Mouse (Mus musculus) heart, adult 9 months (tissue): ENCODE data around the gene Endov.

Source experiments
- DNase-seq, 2 experiments: peaks; one replicate each; pipeline ENCODE4 v3.0.0; 2022; ENCODE audit warnings: low spot score in 2 of 2

Endov gene

DNA sequence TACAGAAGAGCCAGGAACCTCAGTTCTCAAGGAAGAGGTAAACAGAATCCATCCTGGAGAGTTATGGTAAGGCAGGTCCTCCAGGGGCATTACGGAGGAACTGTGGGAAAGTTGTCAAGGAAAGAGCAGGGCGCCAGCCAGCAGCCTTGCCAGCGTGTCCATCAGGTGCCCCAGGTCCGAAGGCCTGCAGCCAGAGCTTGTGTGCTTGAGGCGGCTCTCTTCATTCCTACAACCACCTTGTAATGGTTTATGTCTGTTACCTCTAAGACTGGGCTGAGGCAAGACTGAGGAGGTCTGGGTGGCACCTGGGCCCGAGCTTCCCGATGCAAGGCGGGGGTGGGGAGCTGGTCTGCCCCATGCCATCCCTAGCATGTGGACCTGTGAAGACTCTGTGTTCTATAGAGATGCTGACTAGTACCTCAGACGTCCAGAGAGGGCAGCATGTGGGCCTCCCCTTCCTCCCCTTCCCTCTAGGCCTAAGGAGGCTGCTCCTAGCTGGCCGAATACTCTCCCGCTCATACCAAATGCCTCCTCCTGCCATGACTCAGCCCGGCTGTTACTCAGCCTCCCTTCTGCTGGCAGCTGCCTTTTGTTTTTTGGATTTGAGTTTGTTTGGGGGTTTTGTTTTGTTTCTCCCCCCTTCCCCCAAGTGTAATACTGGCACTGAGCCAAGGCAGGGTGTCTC lies 25.7 kb downstream of the Endov start:
- DNase-seq: no peak

DNA sequence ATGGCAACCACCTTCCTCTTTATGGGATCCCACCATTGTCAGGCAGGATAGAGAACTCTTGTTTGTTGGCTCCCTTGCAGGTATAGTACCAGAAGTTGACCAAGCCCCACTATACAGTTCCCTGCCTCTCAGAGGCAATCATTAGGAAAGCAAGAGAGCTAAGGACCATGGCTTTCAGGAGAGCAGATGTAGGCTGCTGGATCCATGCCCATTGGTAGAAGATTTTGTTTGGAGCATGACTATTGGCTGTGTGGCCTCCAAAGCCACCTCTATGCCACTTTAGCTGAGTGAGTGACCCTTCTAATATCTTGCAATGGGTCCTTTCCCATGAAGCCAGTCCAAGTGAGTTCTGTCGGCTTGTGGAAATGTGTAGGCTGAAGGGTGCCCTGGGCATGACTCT lies 28.2 kb downstream of the Endov start:
- no peak for DNase-seq

DNA sequence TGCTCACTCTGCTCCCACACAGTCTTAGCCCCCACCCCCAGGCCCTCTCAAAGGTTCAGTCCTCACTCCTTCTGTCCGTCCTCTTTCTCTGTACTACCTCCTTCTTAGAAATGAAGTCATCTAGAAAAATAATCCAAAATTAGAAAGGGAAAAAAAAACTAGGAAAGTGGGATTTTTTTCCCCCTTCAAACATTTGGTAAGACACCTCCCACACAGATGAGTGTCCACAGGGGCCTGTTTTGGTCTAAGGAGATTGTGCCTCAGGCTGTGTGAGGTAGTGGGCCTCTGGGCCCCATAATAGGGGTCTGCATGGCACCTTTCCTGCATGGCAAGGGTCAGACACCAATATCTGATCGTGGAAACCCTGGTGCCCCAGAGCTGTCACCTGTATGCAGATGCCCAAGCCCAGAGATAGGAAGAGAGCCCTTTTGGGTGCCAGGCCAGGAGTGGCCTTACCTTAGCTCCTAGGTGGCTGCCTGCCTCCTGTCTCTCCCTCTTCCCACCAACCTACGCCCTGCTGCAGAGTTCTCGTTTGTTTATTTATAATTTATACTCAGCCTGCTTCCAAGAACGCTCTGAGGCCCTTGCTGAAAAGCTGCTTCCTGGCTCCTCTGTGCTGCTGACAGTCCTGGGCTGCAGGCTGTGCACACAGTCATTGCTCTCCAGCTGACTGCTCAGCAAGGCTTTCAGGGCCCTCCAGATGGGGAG lies 29.0 kb downstream of the Endov start:
- no peak for DNase-seq

DNA sequence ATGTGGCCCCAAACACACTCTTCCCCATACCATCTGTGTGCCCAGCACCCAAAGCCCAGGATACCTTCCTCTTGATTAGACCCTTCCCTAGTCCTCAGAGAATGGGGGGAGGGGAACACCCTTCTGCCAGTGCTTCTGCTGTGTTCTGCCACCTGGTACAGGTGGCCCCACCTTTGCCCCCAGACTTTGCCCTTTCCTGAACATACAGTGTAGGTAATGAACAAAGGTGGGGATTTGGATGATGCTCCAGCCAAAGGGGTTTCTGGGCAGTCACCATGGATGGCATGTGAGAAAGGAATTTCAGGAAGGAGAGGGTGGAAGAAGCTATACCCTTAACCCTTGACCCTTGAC lies 29.5 kb downstream of the Endov start:
- no peak for DNase-seq

DNA sequence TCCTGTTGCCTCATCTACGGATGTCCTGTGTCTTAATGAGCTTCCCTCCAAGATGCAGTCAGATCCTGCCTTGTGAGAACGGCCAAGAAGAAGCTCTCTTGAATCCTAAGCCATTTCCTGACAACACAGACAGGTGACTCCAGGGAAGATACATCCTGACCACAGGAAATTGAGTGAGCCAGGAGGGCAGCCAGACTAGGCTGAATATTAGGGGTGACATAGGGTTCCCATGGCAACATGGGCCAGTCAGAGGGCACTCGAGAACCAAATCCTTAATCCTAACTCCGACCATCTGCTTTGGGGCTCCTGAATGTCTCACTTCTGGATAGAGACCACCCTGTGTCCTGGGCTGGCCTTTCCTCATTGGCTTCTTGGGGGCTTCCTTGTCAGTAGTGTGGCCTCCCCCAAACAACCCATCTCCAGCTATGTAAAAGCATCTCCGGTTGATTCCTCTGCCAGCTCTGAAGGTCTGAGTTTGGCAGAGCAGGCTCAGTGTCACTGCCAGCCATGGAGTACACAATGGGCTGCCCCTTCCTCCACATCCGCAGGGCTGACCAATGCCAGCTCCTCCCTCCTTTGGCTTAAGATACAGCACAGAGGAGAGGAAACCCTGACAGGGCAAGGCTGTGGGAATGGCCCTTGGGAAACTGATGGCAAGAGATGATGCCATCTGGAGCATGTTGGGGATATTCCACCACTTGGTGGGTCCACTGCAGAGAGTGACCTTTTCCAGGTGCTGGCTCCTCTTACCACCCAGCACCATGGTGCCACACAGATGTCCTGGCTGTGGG lies 31.0 kb downstream of the Endov start:
- no peak for DNase-seq

DNA sequence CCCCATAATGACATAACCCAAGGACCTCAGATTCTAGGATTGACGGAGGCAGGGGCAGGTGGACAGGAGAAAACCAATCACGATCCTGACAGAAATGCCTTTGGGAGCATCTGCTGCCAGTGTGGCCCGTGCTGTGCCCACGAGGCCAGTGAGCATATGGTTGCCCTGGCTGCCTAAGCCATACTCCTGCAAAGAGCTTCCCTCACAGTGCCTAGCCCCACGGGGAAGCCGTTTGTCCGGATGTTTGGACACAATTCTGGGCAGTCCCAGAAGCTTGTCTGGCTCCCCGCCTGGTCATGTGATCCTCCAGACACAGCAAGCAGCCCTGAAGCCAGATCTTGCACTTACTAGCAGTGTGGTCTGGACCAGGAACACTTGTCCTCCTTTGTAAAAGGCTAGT lies 31.6 kb downstream of the Endov start:
- DNase-seq: peak; percentile 29 to 40

DNA sequence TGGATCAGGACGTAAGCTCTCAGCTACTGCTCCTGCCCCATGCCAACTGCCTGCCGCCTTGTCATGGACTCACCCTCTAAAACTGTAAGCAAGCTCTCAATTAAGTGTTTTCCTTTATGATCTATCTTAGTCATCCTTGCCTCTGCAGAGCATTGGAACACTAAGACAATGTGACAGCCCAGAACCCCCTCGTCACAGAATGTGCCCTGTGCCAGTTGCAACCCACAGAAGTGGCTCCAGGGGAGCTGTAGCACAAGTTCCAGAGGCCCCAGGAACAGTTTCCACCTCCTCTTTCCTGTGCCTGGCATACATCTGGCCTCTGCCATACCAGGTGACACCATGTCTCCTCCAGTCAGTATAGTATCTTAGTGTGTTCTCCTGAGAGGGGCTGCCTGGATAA lies 32.2 kb downstream of the Endov start:
- DNase-seq: no peak

DNA sequence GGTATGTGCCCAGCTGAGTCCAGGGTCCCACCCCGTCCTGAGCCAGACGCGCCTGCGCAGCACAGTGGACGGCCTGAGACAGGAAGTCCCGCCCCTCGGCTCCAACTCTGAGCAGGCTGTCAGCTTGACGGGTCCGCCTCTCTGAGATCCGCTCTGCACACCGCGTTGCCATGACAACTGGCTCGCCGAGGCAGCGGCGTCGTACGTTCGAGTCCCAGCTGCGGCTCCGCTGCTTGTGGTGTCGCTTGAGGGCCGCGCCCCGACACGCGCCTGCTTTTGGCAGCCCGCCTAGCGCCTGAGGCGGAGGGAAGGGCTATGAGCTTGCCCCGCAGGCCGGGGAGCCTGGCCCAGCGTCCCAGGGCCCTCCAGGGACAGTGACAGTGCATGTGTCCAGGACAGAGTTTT lies 33.4 kb downstream of the Endov start:
- DNase-seq: peak; percentile 87 to 91

DNA sequence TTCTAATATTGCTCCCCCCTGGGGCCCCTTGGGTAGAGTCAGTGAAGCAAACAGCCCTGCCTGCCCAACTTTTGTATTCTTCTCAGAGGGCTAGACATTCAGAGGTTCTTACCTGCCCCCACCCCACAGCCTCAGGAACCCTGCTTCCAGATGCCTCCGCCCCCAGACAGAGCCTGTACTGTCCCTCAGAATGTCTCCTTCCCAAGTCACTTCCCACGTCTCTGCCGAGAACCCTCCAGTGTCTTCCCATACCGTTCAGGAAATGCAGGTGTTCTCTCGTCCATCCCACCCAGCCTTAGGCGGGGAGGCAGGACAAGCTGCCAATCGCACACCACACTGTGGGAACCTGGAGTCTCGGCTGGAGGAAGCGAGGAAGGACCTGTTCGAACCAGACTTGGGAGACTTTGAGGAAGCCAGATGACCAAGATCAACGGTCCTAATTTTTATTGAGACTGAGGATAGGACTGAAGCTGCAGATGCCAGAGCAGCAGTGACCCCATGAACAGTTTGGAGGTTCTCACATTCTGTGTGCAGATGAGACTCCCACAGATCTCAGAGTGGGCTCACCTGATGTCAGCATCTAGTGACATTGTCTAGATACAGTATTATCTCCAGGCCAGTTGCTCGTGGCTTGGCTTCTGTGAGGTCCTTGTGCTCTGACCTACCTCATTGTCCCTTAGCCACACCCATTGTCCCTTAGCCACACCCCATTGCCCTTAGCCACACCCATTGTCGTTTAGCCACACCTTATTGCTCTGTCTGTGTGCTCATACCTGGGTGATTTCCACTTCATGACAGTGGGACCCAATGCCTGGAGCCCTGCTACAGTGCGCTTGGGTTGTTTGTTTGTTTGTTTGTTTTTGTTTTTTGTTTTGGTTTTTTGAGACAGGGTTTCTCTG lies 35.2 kb downstream of the Endov start:
- no peak for DNase-seq

DNA sequence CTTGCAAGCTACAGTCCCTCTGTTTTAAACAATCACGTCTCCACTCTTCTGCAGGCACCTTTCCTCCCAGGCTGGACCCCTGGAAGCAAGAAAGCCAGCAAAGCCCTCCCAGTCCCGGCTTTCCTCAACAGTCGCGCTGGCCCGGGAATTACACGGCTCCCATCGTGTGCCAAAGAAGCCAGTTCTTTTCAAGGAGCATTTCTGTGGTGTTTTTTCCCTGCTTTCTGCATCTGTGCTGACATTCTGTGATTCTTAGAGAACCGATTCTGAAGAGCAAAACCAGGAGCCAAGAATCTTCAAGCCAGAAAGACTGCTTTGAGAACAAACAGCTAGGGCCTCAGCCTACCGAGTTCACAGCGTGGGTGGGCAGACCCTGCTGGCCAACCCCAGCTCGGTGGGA lies 37.8 kb downstream of the Endov start:
- DNase-seq: no peak

DNA sequence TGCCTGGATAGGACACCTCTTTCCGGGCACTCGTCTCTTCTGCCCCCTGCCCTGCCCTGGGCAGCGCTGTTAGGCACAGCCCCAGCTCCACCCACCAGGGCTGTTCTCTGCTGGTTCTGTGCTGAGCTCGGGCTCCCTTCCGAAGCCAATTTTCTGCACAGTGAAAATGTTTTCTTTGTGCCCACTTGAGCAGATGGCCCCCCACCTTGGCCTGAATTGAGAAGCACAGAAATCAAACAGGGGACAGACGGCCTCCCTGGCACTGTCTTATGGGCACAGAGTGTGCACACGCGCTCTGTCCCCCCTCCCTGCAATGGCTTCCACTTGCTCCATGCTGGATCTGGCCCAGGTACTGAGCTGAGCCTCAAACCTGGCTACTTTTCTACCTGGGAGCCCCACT lies 41.3 kb downstream of the Endov start:
- no peak for DNase-seq

DNA sequence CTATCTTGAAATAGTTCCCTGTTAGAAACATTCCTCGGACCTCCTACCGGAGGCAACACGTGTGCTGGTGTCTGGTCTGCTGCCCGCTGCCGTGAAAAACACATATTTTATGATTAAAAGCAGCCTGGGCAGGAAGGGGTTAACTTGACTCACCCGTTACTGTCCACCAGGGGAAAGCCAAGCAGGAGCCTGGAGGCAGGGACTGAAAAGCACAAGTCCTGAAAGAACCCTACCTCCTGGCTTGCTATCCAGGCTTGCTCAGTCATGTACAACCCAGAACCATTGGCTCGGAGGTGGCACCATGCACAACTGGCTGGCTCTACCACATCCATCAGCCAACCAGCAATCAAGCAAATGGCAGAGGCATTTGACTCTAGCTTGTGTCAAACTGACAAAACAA lies 42.6 kb downstream of the Endov start:
- no peak for DNase-seq

DNA sequence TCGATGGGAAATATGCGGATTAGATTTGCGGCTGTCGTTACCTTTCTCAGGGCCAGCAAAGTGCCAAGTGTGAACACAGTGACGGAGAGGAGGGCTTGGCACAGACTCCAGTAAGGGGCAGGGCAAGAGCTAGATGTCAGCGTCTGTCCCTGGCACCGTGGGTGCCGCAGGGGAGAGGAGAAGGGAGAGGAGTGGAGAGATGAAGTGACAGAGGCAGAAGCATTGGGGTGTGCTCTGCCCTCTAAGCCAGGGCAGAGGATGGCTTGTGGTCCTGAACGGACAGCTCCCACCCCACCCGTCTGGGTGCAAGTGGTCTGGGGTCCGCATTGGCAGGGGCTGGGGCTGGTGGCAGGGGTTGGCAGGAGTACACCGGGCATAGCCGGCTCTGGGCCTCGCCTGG lies 48.8 kb downstream of the Endov start:
- DNase-seq: no peak

DNA sequence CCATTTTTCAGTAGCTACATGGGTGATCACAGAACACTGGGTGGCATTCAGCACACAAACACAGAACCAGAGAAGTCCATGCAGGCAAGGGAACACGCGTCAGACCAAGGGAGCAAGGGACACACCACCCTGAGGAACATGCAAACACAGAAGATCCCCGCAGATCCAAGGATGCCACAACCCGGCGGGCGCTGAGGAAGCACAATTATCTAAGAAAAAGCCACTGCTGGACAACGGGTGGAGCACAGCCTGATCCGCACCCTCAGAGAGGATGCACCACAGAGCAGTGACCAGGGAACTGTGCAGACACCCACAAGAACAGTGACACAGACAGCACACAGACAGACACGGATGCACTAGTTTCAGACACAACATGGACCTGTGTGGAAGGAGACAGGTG lies 49.4 kb downstream of the Endov start:
- DNase-seq: no peak

DNA sequence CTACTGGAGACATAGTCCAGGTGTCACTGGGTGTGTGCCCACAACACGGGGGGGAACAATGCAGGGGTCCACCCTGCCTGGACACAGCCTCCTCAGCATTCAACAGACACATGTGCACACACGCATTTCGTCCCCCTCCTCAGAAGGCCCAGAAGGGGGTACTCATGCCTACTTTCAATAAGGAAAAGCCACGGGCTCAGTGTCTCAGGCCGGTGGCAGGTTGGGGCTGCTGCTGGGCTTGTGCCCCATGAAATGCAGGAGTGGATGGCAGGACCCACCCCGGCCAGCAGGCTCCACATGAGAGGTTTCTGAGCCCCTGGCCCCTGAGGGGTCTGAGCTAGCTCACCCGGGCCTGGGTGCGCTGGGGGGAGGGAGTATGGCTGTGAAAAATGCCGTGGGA lies 49.9 kb downstream of the Endov start:
- DNase-seq: no peak

DNA sequence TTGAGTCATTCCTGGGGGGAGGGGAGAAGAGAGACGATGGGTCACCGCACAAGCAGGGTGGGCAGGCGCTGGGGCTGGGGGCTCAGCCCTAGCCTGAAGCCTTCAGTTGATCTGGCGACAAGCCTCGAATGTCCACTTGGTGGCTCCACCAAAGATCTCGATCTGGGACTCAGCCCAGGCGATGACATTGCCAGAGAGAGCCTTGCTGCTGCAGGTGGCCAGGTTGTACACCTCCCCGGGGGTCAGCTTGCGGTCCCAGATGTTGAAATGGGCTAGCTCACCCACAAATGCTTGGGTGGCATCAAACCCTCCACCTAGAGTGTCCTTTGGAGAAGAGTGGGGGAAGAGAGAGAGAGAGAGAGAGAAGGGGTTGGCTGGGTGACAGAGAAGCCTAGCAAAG lies 51.2 kb downstream of the Endov start:
- DNase-seq: no peak

DNA sequence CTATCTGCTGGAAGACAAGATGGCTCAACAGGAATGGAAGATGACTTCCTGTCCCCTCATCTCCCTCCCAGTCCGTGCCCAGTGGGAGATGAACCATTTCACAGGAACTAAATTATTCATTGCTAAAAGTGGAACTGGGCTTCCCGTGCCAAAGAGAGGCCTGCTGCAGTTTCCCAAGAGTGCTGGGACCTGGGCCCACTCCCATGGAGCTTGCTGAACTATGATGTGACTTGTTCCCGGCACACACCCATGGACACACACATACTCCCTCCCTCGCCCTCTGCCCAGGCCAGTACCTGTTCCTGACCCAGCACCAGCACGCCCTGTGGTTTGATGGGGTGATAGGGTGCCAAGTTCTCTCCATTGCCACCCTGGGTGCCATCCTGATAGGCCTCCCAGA lies 51.7 kb downstream of the Endov start:
- DNase-seq: no peak

DNA sequence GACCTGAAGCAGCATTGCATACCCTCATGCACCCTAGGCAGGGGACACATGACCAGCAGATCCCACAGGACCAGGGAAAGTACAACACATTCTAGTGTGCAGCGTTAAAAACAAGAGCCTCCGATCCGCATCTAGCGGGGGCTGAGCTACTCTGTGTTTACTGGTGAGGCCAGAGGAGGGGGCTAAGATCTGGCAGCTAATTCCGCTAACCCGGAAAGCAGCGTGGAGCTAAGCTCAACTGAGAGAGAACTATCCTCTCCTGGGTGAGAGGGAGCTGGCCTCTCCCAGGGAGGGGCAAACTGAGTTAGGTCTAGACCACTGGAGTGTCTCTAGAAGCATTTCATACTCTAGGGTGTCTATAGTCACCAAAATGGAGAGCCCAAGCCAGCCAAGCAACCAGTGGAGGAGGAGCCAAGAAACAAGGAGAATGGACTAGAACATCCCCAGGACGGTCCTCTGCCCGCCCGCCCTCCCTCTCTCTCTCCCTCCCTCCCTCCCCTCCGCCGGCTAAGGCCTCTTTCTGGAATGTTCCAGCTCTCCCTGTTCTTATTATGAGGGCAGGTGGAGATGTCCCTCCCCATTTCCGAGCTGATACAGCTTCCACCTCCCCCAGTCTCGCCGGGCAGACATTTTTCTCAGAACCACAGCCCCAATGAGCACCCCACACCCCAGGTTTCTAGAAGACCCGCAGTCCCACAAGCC lies 52.8 kb downstream of the Endov start:
- no peak for DNase-seq

DNA sequence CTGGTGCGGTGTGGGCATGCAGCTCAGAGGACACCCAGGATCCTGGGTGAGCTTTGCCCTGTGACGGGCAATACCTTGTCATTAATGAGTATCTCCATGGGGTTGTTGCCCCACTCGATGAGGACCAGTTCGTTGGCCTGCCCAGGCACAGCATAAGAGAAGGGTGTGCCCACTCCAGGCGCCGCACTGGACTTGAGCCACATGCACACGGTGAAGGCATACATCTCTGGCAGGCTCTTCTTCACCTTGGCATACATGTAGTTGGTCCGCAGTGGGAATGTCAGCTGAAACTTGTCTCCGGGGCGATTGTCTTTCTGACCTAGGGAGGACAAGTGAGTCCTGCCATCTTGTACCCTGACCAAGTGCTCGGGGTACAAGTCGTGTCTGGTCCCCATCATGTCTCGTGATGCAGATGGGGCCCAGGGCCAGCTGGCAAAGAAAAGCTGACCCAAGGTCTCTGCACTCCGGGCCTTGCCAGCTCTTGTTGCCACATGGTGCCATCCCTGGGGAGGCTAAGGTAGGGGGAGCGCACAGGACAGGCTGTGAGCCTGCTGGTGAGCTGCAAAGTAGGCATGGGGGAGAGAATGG lies 53.5 kb downstream of the Endov start:
- no peak for DNase-seq

DNA sequence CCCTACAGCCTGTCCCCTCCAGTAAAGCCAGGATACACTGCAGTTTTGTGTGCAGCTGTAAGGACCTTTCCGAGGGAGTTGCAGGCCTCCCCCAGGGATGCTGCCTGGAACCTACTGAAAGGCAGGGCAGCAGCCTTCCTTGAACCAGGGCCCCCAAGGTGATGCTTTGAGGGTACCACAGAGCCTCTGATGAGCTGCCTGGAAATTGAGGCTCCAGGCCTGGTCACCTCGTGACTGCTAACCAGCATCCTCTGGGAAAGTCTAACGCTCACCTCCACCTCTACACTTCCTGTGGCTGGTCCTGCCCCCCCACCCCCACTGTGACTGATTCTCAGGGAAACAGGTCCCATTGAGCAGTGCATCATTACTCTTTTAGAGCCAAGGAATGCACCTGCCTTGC lies 54.1 kb downstream of the Endov start:
- no peak for DNase-seq
